Mouse (Mus musculus) C2C12 (cell line): ENCODE measurements around the gene Ripk3. TPM values are rescaled to one million over a fixed set of nuclear protein-coding genes. Genes with fewer than 3 reads are reported as not detected.

Source experiments
- H3K27me3 ChIP-seq: one replicate; pipeline ENCODE4 v1.6.1; 2011; ENCODE audit not compliant: control insufficient read depth, insufficient read depth, insufficient read length
- H3K36me3 ChIP-seq: one replicate; pipeline ENCODE4 v1.6.1; 2011; ENCODE audit not compliant: control insufficient read depth, insufficient read depth
- H3K4me3 ChIP-seq: one replicate; pipeline ENCODE4 v1.5.1; 2011; ENCODE audit warnings: mild to moderate bottlenecking, control low read depth; ENCODE audit not compliant: poor library complexity, insufficient read depth, severe bottlenecking
- H3K79me2 ChIP-seq: one replicate; pipeline ENCODE4 v1.6.1; 2011; ENCODE audit not compliant: control insufficient read depth, insufficient read depth
- H3K79me3 ChIP-seq: one replicate; pipeline ENCODE4 v1.6.1; 2011; ENCODE audit warnings: low read depth, control low read depth
- H3ac ChIP-seq: one replicate; pipeline ENCODE3; 2011; ENCODE audit warnings: low read depth; ENCODE audit not compliant: control insufficient read depth, insufficient read length
- CEBPB ChIP-seq: IDR thresholded peaks from one replicate; pipeline ENCODE4 v1.6.1; 2011; ENCODE audit warnings: low read depth, mild to moderate bottlenecking, control low read depth, moderate library complexity
- CTCF ChIP-seq: IDR thresholded peaks from one replicate; pipeline ENCODE4 v1.5.1; 2011; ENCODE audit not compliant: control insufficient read depth, insufficient read depth, insufficient read length
- FOSL1 ChIP-seq: IDR thresholded peaks from one replicate; pipeline ENCODE4 v1.8.0; 2011; ENCODE audit warnings: mild to moderate bottlenecking, low read length; ENCODE audit not compliant: poor library complexity, insufficient read depth, severe bottlenecking
- MAX ChIP-seq: IDR thresholded peaks from one replicate; pipeline ENCODE4 v1.6.1; 2011; ENCODE audit warnings: mild to moderate bottlenecking, control low read depth
- MYOD1 ChIP-seq: IDR thresholded peaks from one replicate; pipeline ENCODE4 v1.6.1; 2011; ENCODE audit warnings: low read depth; ENCODE audit not compliant: control insufficient read depth, insufficient read length
- MYOG ChIP-seq: IDR thresholded peaks from one replicate; pipeline ENCODE4 v1.6.1; 2011; ENCODE audit not compliant: control insufficient read depth, insufficient read length; ENCODE audit errors: extremely low read depth
- USF1 ChIP-seq: IDR thresholded peaks from one replicate; pipeline ENCODE4 v1.6.1; 2011; ENCODE audit warnings: low read depth, mild to moderate bottlenecking, control low read depth, moderate library complexity
- polyA plus RNA-seq: library from polyadenylated mRNA; unstranded; fragments of >200 nt; fragmentation: generic; extraction: Trizol; gene quantifications from one replicate; pipeline ENCODE4 v1.2.1, GENCODE M21; 2012; ENCODE audit warnings: missing spikeins

Gene Ripk3
- polyA plus RNA-seq, 1 experiment, result 0.55 TPM

- H3ac ChIP-seq, result no peak overlapping the region
- peaks cover 12% of the 10 kb centered on the region for H3K36me3 ChIP-seq
- no peaks in the 10 kb centered on the region for H3K27me3 ChIP-seq
- no peaks in the 10 kb centered on the region for H3K79me2 ChIP-seq
- no peak overlapping the region for H3K4me3 ChIP-seq
- TF ChIP-seq USF1 (no peak), MAX (no peak), MYOG (no peak), CTCF (no peak), CEBPB (no peak), MYOD1 (no peak), FOSL1 (no peak)
- H3K79me3 ChIP-seq, result no peaks in the 10 kb centered on the region
Observed at GRCm38 (mm10) chr14:55737086-55737687, 51.5 kb downstream of the Ripk3 start.

- Histone ChIP-seq H3K27me3 (no peaks in the 10 kb centered on the region), H3K79me2 (no peaks in the 10 kb centered on the region), H3K4me3 (no peak overlapping the region), H3K79me3 (no peaks in the 10 kb centered on the region), H3K36me3 (peaks cover 6% of the 10 kb centered on the region), H3ac (no peak overlapping the region)
- no peak for TF ChIP-seq MYOG
- TF ChIP-seq CTCF, result no peak
- TF ChIP-seq CEBPB, result no peak
- no peak for TF ChIP-seq MAX
- no peak for TF ChIP-seq MYOD1
- no peak for TF ChIP-seq USF1
- TF ChIP-seq FOSL1, result no peak
Observed at GRCm38 (mm10) chr14:55735758-55736157, 52.9 kb downstream of the Ripk3 start.

DNA sequence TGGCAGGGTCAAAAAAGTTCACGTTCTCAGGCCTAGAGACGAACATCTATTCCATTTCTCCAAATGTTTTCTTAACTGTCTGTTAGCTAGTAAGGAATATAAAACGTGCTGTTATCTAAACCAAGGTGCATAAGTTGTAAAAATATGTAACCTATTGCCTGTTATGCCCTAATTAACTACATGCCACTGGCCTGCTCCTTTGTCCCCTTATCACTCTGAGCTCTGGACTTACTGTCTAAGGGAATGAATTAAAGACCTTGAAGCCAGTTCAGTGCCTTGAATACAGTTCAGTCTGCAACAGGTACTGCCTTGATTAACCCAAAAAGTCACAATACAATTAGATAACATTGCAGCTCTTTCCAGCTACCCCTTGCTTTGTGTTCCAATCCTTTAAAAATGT is 53.3 kb downstream of the Ripk3 start:
- TF ChIP-seq USF1, result no peak
- no peak for TF ChIP-seq CEBPB
- no peak for TF ChIP-seq MYOG
- TF ChIP-seq MAX, result no peak
- no peak for TF ChIP-seq MYOD1
- no peak for TF ChIP-seq FOSL1
- TF ChIP-seq CTCF, result no peak
- Histone ChIP-seq H3K27me3 (no peaks in the 10 kb centered on the region), H3K79me3 (no peaks in the 10 kb centered on the region), H3K4me3 (no peak overlapping the region), H3K36me3 (peaks cover 6% of the 10 kb centered on the region), H3ac (no peak overlapping the region), H3K79me2 (no peaks in the 10 kb centered on the region)

Other genes with a start within 250 kb of the Ripk3 start
- 87.9 TPM for gene Pck2, start 248.6 kb downstream of the Ripk3 start, polyA plus RNA-seq
- gene Dcaf11, start 228.9 kb downstream of the Ripk3 start, polyA plus RNA-seq, result 15.8 TPM
- 0.16 TPM for gene A730061H03Rik, start 228.5 kb downstream of the Ripk3 start, polyA plus RNA-seq
- 0.40 TPM for gene Fitm1, start 213.2 kb downstream of the Ripk3 start, polyA plus RNA-seq
- 63.7 TPM for gene Psme1, start 210.7 kb downstream of the Ripk3 start, polyA plus RNA-seq
- 7.5 TPM for gene Emc9, start 203.6 kb downstream of the Ripk3 start, polyA plus RNA-seq
- 110 TPM for gene Psme2, start 197.8 kb downstream of the Ripk3 start, polyA plus RNA-seq
- gene Rnf31, start 197.2 kb downstream of the Ripk3 start, polyA plus RNA-seq, result 9.4 TPM
- 3.3 TPM for gene Irf9, start 185.3 kb downstream of the Ripk3 start, polyA plus RNA-seq
- not detected for gene Rec8, start 170.8 kb downstream of the Ripk3 start, polyA plus RNA-seq
- 113 TPM for gene Ipo4, start 152.9 kb downstream of the Ripk3 start, polyA plus RNA-seq
- 0.13 TPM for gene Gm49378, start 151.0 kb downstream of the Ripk3 start, polyA plus RNA-seq
- gene Tm9sf1, start 145.1 kb downstream of the Ripk3 start, polyA plus RNA-seq, result 72.9 TPM
- gene Tssk4, start 138.7 kb downstream of the Ripk3 start, polyA plus RNA-seq, result 0.43 TPM
- 16.5 TPM for gene Mdp1, start 128.4 kb downstream of the Ripk3 start, polyA plus RNA-seq
- 23.8 TPM for gene Gmpr2, start 116.9 kb downstream of the Ripk3 start, polyA plus RNA-seq
- 478 TPM for gene Nedd8, start 116.7 kb downstream of the Ripk3 start, polyA plus RNA-seq
- 24.4 TPM for gene Tinf2, start 107.0 kb downstream of the Ripk3 start, polyA plus RNA-seq
- gene Tgm1, start 74.9 kb downstream of the Ripk3 start, polyA plus RNA-seq, result 0.07 TPM
- gene Rabggta, start 66.6 kb downstream of the Ripk3 start, polyA plus RNA-seq, result 11.9 TPM
- 63.7 TPM for gene Dhrs1, start 43.2 kb downstream of the Ripk3 start, polyA plus RNA-seq
- gene Nop9, start 43.2 kb downstream of the Ripk3 start, polyA plus RNA-seq, result 38.6 TPM
- gene Cideb, start 30.4 kb downstream of the Ripk3 start, polyA plus RNA-seq, result 0.05 TPM
- 0.09 TPM for gene Ltb4r2, start 27.4 kb downstream of the Ripk3 start, polyA plus RNA-seq
- 0.05 TPM for gene Ltb4r1, start 22.9 kb downstream of the Ripk3 start, polyA plus RNA-seq
- gene Adcy4, start 4.8 kb downstream of the Ripk3 start, polyA plus RNA-seq, result 0.02 TPM
- gene Nfatc4, start 34.3 kb upstream of the Ripk3 start, polyA plus RNA-seq, result 1.2 TPM
- 0.13 TPM for gene Nynrin, start 65.1 kb upstream of the Ripk3 start, polyA plus RNA-seq
- 0.05 TPM for gene Cbln3, start 95.5 kb upstream of the Ripk3 start, polyA plus RNA-seq
- gene Khnyn, start 96.1 kb upstream of the Ripk3 start, polyA plus RNA-seq, result 3.6 TPM
- 4.7 TPM for gene Sdr39u1, start 111.4 kb upstream of the Ripk3 start, polyA plus RNA-seq
- gene Cma1, start 155.8 kb upstream of the Ripk3 start, polyA plus RNA-seq, result 0.90 TPM
- not detected for gene Cma2, start 162.1 kb upstream of the Ripk3 start, polyA plus RNA-seq
- gene Mcpt1, start 229.1 kb upstream of the Ripk3 start, polyA plus RNA-seq, result 0.09 TPM
- not detected for gene Mcpt9, start 241.6 kb upstream of the Ripk3 start, polyA plus RNA-seq